Mouse (Mus musculus): Measurements from ENCODE around the gene Fndc1.
A peak's percentile ranks its signal among the peaks of the same experiment; 100 is the strongest.

Gene Fndc1

GRCm38 (mm10) chr17:7821553-7822186, 5.4 kb downstream of the Fndc1 start:
- no peak for DNase-seq (ENCODE audit: extremely low read depth, low read depth)

- no peak for DNase-seq (ENCODE audit: extremely low read depth, low read depth)
These were observed 6.9 kb downstream of the Fndc1 start for GRCm38 (mm10) chr17:7820176-7820575.

- no peak for DNase-seq (ENCODE audit: extremely low read depth, low read depth)
These were observed 10.5 kb downstream of the Fndc1 start for GRCm38 (mm10) chr17:7816602-7817001.

- no peak for DNase-seq (ENCODE audit: extremely low read depth, low read depth)
These were observed 12.7 kb downstream of the Fndc1 start for GRCm38 (mm10) chr17:7814433-7814832.

GRCm38 (mm10) chr17:7808043-7808442, 19.1 kb downstream of the Fndc1 start:
- peak; percentile 67 for DNase-seq (ENCODE audit: extremely low read depth, low read depth)

- no peak for DNase-seq (ENCODE audit: extremely low read depth, low read depth)
These were observed 22.0 kb downstream of the Fndc1 start for GRCm38 (mm10) chr17:7805105-7805504.

GRCm38 (mm10) chr17:7802483-7802882, 24.6 kb downstream of the Fndc1 start:
- DNase-seq (ENCODE audit: extremely low read depth, low read depth), result no peak

- DNase-seq (ENCODE audit: extremely low read depth, low read depth), result no peak
These were observed 27.2 kb downstream of the Fndc1 start for GRCm38 (mm10) chr17:7799894-7800293.

- DNase-seq (ENCODE audit: extremely low read depth, low read depth), result no peak
These were observed 31.5 kb downstream of the Fndc1 start for GRCm38 (mm10) chr17:7795584-7795983.

GRCm38 (mm10) chr17:7795168-7795567, 31.9 kb downstream of the Fndc1 start:
- no peak for DNase-seq (ENCODE audit: extremely low read depth, low read depth)

GRCm38 (mm10) chr17:7794093-7794492, 33.0 kb downstream of the Fndc1 start:
- DNase-seq (ENCODE audit: extremely low read depth, low read depth), result no peak

GRCm38 (mm10) chr17:7790512-7790911, 36.6 kb downstream of the Fndc1 start:
- no peak for DNase-seq (ENCODE audit: extremely low read depth, low read depth)

- no peak for DNase-seq (ENCODE audit: extremely low read depth, low read depth)
These were observed 53.0 kb downstream of the Fndc1 start for GRCm38 (mm10) chr17:7774101-7774500.

GRCm38 (mm10) chr17:7759786-7760185, 67.3 kb downstream of the Fndc1 start:
- no peak for DNase-seq (ENCODE audit: extremely low read depth, low read depth)

GRCm38 (mm10) chr17:7755001-7755400, 72.1 kb downstream of the Fndc1 start:
- no peak for DNase-seq (ENCODE audit: extremely low read depth, low read depth)

GRCm38 (mm10) chr17:7753383-7753782, 73.7 kb downstream of the Fndc1 start:
- DNase-seq (ENCODE audit: extremely low read depth, low read depth), result no peak

GRCm38 (mm10) chr17:7749051-7749815, 77.9 kb downstream of the Fndc1 start:
- DNase-seq (ENCODE audit: extremely low read depth, low read depth), result no peak

GRCm38 (mm10) chr17:7746841-7747240, 80.3 kb downstream of the Fndc1 start:
- no peak for DNase-seq (ENCODE audit: extremely low read depth, low read depth)

- no peak for DNase-seq (ENCODE audit: extremely low read depth, low read depth)
These were observed 82.1 kb downstream of the Fndc1 start for GRCm38 (mm10) chr17:7744976-7745375.

GRCm38 (mm10) chr17:7740988-7741387, 86.1 kb downstream of the Fndc1 start:
- DNase-seq (ENCODE audit: extremely low read depth, low read depth), result peak; percentile 5

GRCm38 (mm10) chr17:7722991-7723390, 104.1 kb downstream of the Fndc1 start:
- DNase-seq (ENCODE audit: extremely low read depth, low read depth), result no peak

- DNase-seq (ENCODE audit: extremely low read depth, low read depth), result no peak
These were observed 108.2 kb downstream of the Fndc1 start for GRCm38 (mm10) chr17:7718886-7719285.

- DNase-seq (ENCODE audit: extremely low read depth, low read depth), result no peak
These were observed 109.2 kb downstream of the Fndc1 start for GRCm38 (mm10) chr17:7717945-7718344.

All from MEL-GATA-1-ER (cell line).